Mouse (Mus musculus) spleen, embryonic (tissue): Measurements from ENCODE around the gene Fdx1l.

ENCODE experiments used
- CTCF ChIA-PET: fragments of 350-600 bp; sonication (Branson Sonifier 250); formaldehyde crosslinking; loops from one replicate; lab custom pipeline; 2022; lab: Charles Lee

Gene Fdx1l

DNA sequence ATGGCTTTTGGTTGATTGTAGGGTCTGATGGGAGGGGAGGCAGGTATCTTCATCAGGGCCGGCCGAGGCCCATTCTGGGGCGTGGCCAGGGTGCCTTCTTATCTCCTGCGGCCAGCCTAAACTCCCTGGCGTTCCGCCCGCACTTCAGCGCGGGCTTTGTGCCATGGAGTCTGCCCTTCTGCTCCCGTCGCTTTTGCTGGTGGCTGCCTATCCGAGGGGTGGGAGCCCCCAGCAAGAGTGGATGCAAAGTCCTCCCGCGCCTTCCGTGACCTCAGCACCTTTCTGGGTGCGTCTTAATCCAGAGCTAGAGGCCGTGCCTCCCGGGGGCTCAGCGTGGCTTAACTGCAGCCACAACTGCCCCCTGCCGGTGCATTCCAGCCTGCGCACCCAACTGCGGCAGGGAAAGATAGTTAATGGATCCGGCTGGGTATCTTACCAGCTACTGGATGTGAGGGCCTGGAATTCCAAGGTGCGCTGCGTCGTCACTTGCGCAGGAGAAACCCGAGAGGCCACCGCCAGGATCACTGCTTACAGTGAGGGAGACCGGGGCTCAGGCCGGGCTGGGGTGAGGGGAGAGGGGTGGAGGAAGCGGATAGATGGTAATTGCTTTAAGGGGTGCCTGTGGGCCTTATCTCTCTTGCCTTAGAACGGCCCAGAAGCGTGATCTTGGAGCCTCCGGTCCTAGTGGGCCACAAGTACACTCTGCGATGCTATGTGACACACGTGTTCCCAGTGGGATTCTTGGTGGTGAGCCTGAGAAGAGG lies 43.9 kb downstream of the Fdx1l start, which contains the start of gene Icam4:
Icam4 (plus strand) TSS at position 83 of the 764 bp plus-strand sequence.
- CTCF ChIA-PET: interaction anchor here (0.6 to 0.7 kb wide), 2 partner anchors 12 to 106 kb away, joined by 3 to 4 read pairs; no protein-coding TSS in a partner anchor

DNA sequence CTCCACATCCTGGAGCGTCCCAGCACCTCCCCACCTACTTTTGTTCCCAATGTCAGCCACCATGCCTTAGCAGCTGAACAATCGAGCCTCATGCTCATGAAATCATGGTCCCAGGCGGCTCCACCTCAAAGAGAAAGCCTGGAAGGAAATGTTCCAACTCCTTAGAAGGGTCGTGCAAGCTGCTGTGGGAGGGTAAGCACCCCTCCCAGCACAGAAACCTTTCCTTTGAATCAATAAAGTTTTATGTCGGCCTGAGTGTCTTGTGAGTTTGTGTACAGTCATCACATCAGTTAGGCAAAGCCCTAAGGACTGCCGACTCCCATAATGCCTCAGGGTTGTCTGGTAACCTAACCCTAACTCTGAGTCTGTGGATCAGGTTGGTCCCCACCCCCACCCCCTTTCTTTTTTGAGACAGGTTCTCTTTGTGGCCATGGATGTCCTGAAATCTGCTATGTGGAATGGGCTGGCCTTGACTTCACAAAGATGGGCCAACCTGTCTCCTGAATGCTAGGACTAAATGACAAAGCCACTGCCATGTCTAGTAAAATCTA lies 44.8 kb downstream of the Fdx1l start:
- CTCF ChIA-PET: no interaction called here

DNA sequence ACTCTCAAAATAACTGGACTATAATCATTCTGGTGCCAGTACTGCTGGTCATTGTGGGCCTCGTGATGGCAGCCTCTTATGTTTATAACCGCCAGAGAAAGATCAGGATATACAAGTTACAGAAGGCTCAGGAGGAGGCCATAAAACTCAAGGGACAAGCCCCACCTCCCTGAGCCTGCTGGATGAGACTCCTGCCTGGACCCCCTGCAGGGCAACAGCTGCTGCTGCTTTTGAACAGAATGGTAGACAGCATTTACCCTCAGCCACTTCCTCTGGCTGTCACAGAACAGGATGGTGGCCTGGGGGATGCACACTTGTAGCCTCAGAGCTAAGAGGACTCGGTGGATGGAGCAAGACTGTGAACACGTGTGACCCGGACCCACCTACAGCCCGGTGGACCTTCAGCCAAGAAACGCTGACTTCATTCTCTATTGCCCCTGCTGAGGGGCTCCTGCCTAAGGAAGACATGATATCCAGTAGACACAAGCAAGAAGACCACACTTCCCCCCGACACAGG lies 45.6 kb downstream of the Fdx1l start:
- CTCF ChIA-PET: no interaction called here

DNA sequence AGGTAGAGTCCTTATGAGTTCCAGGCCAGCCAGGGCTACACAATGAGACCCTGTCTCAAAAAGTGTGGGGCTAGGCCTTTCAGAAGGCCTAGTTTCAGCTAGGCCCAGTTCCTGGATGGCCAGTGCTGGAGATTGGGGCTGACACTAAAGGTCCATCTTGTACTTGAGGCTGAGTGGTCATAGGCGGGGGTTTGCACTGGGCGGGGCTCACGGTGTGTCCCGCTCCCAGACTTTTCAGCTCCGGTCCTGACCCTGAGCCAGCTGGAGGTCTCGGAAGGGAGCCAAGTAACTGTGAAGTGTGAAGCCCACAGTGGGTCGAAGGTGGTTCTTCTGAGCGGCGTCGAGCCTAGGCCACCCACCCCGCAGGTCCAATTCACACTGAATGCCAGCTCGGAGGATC lies 46.6 kb downstream of the Fdx1l start:
- CTCF ChIA-PET: interaction anchor here (0.6 kb wide), 1 partner anchor 47 kb away, joined by 3 read pairs; no protein-coding TSS in a partner anchor

DNA sequence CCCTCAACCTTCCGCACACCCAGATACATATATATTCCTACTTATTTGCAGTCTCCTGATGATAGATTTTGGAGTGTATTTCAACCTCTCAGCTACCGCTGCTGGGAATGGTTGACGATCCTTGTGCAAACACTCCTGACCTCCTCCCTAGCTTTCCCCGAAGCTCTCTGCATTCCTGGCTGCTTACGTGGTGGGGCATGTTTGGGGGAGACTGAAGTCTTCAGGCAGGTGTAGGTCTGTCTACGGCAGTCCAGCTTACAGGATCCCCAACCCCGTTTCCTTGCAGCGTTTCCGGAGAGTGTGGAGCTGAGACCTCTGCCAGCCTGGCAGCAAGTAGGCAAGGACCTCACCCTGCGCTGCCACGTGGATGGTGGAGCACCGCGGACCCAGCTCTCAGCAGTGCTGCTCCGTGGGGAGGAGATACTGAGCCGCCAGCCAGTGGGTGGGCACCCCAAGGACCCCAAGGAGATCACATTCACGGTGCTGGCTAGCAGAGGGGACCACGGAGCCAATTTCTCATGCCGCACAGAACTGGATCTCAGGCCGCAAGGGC lies 48.1 kb downstream of the Fdx1l start:
- CTCF ChIA-PET: no interaction called here

DNA sequence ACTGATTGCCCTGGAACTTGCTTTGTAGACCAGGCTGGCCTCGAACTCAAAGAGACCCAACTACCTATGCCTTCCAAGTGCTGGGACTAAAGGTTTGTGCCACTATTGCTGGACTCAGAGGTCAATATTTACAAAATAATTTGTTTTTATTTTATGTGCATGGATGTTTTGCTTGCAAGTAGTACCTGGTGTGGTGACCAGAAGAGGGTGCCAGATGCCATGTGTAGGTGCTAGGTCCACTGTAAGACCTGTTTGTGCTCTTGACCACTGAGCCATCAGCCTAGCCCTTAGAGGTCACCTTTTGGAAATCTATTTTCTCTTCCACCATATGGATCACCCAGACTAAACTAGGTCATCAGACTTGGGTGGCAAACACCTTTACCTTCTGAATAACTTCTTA lies 50.7 kb downstream of the Fdx1l start:
- CTCF ChIA-PET: no interaction called here

DNA sequence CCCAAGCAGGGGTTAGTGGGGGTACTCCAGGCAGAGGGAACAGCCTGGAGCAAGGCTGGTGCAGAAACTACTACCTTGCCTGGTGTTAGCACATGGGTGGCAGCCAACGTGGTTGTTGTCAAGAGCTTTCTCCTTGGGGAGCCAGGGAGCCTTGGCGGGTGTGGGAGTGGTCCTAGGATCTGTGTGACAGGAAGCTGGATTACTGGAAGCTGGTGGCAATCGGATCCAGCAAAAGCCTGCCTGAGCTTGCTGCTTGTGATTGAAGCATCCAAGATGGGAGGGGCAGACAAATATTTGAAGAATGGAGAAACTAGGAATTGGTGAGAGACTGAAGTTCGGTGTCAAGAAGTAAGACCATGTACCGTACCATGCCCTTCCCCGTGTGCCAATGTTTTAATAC lies 51.1 kb downstream of the Fdx1l start:
- CTCF ChIA-PET: no interaction called here

DNA sequence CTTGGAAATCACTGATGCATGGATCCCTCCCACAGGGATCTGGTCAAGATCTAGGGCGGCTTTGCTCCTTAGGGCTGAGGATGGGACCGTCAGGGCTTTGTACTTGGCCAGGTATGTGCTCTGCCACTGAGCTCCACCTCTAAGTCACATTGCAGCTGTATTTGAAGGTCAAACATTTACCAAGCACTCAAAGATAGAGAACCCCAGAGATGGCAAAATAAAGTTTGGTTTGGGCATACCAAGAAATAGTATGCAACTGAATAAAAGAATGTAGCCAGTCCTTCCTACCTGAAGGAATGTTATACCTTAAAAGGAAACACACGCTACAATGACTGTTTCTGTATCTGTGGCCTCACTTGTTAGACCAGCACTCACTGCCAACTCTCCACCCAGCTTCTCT lies 52.1 kb downstream of the Fdx1l start:
- CTCF ChIA-PET: no interaction called here

DNA sequence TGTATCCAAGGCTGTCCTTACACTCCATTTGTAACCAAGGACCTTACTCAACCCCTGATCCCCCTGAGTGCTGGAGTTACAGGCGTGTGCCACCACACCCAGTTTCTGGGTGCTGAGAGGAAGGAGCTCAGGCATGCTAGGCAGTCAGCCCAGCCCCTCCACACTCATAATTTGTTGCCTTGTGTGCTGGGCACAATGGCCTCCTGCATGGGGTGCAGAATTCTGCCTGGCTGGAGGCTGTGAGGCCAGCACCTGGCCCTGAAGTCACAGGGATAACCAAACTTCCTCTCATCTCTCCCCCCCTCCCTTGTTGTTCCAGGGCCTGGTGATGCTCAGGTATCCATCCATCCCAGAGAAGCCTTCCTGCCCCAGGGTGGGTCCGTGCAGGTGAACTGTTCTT lies 54.8 kb downstream of the Fdx1l start:
- CTCF ChIA-PET: no interaction called here
